Mouse (Mus musculus) fat pad, adult 2 months (tissue): ENCODE data around the gene Foxn3.

Experiments
- DNase-seq: peaks from one replicate; pipeline ENCODE4 v3.0.0-alpha.2; 2011; ENCODE audit warnings: low read depth, low spot score; ENCODE audit errors: extremely low read depth

Foxn3 gene

DNA sequence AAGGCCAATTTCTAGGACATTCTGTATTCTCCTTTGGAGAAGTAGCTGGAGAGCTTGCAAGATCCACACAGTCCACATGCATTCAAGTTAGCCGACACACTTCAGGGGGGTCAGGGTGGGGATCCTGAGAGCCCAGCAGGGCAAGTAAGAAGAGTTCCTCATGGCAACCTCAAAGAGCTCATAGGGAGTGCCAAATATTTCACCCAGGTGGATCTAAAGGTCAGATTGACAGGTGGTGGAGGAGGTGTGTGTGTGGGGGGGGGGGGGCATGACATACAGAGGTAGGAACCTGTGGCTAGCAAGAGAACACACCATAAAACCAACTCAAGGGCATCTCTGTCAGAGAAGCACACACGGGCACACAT is 144.0 kb downstream of the Foxn3 start:
- no peak for DNase-seq

DNA sequence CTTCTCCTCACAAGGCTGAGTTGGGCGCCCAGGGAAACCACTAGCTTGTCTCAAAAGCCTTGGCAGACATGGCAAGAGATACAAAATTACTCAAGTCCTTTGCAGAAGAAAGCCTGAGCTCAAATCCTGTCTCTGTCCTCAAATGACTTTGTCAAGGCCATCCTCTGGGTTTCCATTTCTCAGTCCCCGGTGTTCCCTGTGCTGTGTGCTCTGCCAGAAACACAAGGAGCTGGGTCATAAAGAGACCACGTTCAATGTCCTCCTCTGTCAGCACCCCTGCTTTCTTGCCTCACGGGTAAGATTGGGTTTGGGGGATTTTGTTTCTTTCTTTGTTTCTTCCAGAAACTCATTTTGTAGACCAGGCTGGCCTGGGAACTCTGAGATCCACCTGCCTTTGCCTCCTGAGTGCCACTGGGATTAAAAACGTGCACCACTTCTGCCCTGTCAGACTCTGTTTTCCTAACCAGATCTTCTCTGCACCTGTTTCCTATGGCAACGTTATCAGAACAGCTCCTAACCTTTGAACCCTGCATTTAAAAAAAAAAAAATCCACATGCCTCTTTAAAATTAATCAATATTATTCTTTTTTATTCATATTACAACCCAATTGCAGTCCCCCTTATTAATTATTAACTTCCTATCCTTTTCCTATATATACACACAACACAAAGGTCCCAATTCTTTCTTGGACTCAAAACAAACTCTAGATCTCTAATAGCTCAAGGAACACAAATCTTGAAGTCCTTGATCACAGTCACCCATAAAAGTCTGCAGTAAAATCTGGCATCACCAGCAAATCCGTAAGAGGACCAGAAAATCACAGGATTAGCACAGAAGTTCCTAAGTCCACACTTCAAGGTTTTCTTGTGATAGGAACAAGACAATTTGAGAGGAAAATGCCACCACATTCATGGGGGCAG is 144.6 kb downstream of the Foxn3 start:
- DNase-seq = no peak

GRCm38 (mm10) chr12:99417885-99418284 is 145.5 kb downstream of the Foxn3 start:
- no peak for DNase-seq

GRCm38 (mm10) chr12:99415538-99415937 is 147.8 kb downstream of the Foxn3 start:
- DNase-seq = no peak

GRCm38 (mm10) chr12:99412496-99412895 is 150.9 kb downstream of the Foxn3 start:
- DNase-seq = no peak

- DNase-seq = no peak
Measured at GRCm38 (mm10) chr12:99412034-99412433, 151.3 kb downstream of the Foxn3 start.

GRCm38 (mm10) chr12:99408651-99409050 is 154.7 kb downstream of the Foxn3 start:
- DNase-seq = no peak

DNA sequence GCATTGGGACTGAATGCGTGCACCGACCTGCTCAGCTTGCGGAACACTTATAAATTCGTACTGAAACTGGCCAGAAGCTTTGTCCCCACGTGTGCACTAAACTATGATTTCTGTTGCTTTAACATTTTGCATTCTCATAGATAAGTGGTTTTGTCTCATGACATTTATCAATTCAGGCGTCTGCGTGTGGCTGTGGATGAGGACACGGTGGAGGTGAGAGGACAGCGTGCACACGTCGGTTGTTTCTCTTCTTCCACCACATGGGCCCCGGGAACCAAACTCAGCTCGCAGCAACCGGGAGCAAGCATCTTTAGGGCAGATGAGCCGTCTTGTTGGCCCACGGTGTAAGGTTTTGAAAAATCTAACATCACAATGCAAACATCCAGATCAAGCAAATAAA is 155.3 kb downstream of the Foxn3 start:
- DNase-seq = no peak

GRCm38 (mm10) chr12:99407318-99407716 is 156.1 kb downstream of the Foxn3 start:
- no peak for DNase-seq

- DNase-seq = no peak
Measured at GRCm38 (mm10) chr12:99406697-99407317, 156.6 kb downstream of the Foxn3 start.

- DNase-seq = no peak
Measured at GRCm38 (mm10) chr12:99406254-99406653, 157.1 kb downstream of the Foxn3 start.

GRCm38 (mm10) chr12:99405401-99405800 is 158.0 kb downstream of the Foxn3 start:
- DNase-seq = no peak

DNA sequence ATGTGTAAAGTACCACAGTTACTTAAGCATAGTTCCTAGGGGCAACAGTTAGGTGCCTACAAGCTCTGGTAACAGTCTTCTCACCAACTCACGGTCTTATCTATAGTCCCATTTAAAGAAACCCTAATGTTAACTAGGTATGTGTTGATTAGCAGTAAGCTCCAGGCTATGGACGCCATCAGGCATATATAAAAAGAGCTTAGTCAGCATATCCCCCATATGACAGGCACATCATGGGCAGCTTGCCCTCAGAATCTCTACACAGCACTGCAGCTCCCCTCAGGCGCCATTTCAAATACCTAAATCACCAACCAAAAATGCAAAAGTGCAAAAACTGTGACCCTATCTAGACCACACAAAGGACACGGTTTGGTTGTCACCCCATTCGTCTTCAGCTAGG is 160.4 kb downstream of the Foxn3 start:
- DNase-seq = no peak

GRCm38 (mm10) chr12:99400907-99401306 is 162.5 kb downstream of the Foxn3 start:
- DNase-seq = no peak

DNA sequence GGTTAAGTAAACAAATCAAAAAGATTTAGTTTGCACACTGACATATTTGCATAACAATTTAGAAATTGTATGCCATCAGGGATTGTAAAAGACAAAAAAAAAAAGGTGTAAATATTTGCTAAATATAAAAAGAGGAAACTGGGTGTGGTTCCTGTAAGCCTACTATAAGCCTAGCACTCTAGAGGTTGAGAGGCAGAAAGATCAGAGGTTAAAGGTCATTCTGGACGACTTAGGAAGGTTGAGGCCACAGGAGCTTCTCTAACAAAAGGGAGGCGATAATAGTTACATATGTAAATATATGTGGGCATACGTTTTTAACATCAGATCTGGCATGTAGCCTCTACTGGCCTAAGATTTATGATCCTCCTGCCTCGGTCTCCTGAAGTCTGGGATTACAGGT is 163.8 kb downstream of the Foxn3 start:
- DNase-seq = no peak

DNA sequence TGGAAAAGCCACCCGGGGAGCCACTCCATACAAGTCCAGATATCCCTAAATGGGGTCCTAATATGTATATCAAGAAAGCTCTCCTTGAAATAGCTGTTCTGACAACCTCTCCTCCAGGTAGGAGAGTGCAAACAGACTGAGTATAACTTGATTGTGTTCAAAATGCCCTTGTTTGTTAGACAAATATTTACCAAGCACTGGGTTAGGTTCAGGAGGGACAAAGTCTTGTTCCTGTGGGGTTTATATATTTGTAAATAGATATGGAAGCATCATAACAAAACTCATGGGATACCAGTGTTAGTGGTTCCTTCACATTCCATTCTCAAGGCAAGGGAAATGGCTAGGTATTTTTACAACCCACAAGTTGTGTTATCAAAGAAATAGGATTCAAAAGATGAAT is 166.9 kb downstream of the Foxn3 start:
- DNase-seq = no peak

- DNase-seq = no peak
Measured at GRCm38 (mm10) chr12:99395082-99395481, 168.3 kb downstream of the Foxn3 start.

GRCm38 (mm10) chr12:99394676-99395075 is 168.7 kb downstream of the Foxn3 start:
- no peak for DNase-seq

DNA sequence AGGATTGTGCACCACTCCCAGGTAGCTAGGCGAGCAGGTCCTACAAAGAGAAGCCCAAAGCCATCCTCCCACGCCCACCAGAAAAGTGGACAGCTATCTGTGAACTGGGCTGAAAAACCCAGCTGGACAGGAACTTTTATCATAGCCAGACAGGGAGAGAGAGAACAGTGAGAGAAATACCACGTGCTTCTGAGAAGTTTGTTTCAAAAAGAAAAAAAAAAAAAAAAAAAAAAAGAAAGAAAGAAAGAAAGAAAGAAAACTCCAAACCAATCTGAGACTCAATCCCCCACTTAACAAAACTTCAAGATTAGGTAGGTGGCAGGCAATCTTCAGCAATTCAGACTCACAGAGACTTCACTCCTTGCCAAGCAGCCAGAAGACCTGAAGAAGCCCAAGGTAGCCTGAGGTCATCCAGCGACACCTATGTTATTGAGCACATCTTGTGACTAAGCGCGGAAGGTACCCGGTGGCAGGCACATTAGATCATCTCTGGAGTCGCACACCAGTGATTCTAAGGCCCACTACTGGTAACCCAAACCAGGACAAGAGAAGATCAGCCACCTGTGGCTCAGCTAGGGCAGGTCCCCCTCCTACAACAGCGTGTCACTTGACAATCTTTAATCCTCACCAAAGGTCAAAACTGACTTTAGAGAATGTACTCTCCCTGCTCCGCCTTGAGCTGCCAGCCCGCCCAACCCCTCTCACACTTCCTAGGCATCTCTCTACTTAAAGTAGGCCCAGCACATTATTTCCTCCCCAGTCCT is 169.3 kb downstream of the Foxn3 start:
- no peak for DNase-seq

DNA sequence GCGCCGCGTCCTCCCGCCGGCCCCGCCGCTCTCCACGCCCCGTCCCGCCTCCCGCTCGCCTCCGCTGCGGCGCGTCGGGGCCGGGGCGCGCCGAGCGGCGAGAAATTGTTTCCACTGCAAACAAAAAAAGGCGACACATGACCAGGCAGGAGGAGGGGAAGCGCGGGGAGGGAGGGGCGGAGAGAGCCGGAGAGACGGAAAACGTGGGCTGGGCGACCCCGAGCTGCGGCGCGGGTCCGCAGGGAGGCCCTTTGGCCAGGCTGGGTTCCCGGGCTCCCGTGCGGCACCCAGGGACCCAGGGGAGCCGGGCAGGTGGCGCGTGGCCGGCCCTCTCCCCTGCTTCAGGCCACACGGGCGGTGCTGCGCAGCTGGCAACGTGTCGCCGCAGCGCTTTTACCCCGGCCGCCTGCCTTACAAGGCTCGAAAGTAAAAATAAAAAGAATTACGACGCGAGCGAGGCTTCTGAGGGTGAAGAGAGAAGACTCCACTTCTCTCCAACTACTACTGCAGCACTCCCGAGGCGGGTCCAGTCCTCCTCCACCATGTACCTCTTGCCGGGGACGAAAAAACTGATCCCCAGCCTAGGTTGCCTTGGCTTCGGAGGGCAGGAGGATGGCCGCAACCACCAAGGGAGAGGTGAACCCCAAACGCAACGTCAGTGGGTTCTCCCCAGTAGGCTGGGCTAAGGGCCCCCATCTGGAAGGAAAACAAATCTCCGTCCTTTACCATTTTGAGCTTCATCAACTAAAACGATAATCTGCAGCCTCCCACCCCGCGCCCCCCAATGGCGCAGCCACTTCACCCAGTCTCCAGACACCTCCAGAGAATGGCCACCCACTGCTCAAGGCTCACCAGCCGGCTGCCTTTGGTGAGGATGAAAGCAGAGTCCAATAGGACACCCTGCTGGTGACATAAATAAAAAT is 170.2 kb downstream of the Foxn3 start:
- DNase-seq = no peak
